Mouse (Mus musculus): ENCODE measurements around the gene Rps6ka6. TPM values are rescaled to one million over a fixed set of nuclear protein-coding genes. Genes with fewer than 3 reads are reported as not detected.

The Rps6ka6 gene
- polyA plus RNA-seq, 1 experiment from 2014 or later: 26.6 TPM

- Histone ChIP-seq H3K27ac (ENCODE audit: low read depth) (no peak overlapping the region), H3K36me3 (ENCODE audit: control insufficient read depth, insufficient read depth, low read length) (no peaks in the 10 kb centered on the region), H3K4me3 (ENCODE audit: low read depth, low read length) (no peak overlapping the region), H3K27me3 (replicated peaks; ENCODE audit: control insufficient read depth, insufficient read depth, low read length) (no peaks in the 10 kb centered on the region), H3K4me2 (ENCODE audit: low read length) (no peak overlapping the region), H3K9me3 (ENCODE audit: control insufficient read depth, low read length) (no peaks in the 10 kb centered on the region), H3K9ac (ENCODE audit: low read length) (no peak overlapping the region), H3K4me1 (replicated peaks; ENCODE audit: control insufficient read depth, insufficient read depth, low read length) (no peaks in the 10 kb centered on the region)
- 90% methylated on average over 4 of the region's 4 CpGs for WGBS
- ATAC-seq (replicated peaks; ENCODE audit: low FRiP score, low TSS enrichment, low read depth): no peak
- DNase-seq (ENCODE audit: low spot score): no peak
Measured at GRCm38 (mm10) chrX:111414775-111415174, 123.0 kb downstream of the Rps6ka6 start.

GRCm38 (mm10) chrX:111404816-111405215, 132.9 kb downstream of the Rps6ka6 start:
- Histone ChIP-seq H3K27me3 (replicated peaks; ENCODE audit: control insufficient read depth, insufficient read depth, low read length) (no peaks in the 10 kb centered on the region), H3K9ac (ENCODE audit: low read length) (no peak overlapping the region), H3K4me2 (ENCODE audit: low read length) (no peak overlapping the region), H3K4me3 (ENCODE audit: low read depth, low read length) (no peak overlapping the region), H3K36me3 (ENCODE audit: control insufficient read depth, insufficient read depth, low read length) (no peaks in the 10 kb centered on the region), H3K9me3 (ENCODE audit: control insufficient read depth, low read length) (no peaks in the 10 kb centered on the region), H3K4me1 (replicated peaks; ENCODE audit: control insufficient read depth, insufficient read depth, low read length) (no peaks in the 10 kb centered on the region), H3K27ac (ENCODE audit: low read depth) (no peak overlapping the region)
- DNase-seq (ENCODE audit: low spot score) (no peak), ATAC-seq (replicated peaks; ENCODE audit: low FRiP score, low TSS enrichment, low read depth) (no peak)
- 91% methylated on average over 2 of the region's 2 CpGs for WGBS

DNA sequence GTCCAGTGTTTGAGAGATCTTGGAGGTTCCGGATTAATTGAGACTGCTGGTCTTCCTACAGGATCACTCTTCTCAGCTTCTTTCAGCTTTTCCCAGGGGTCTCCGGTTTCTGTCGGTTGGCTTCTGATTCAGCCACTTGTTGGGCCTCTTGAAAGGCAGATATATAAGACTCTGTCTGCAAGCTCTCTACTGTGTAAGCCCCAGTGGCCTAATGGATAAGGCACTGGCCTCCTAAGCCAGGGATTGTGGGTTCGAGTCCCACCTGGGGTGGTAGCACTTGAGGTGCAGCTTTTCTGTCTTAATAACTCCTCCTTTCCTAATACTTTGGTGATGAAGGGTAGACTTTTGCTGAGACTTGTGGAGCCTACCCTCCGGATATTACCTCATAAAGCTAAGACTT, 160.7 kb downstream of the Rps6ka6 start:
- no peaks in the 10 kb centered on the region for H3K36me3 ChIP-seq (ENCODE audit: control insufficient read depth, insufficient read depth, low read length)
- WGBS: 82% methylated on average over 5 of the region's 5 CpGs

GRCm38 (mm10) chrX:111374177-111374576, 163.6 kb downstream of the Rps6ka6 start:
- no peaks in the 10 kb centered on the region for H3K4me1 ChIP-seq (replicated peaks; ENCODE audit: control insufficient read depth, insufficient read depth, low read length)
- H3K36me3 ChIP-seq (ENCODE audit: control insufficient read depth, insufficient read depth, low read length): no peaks in the 10 kb centered on the region
- H3K27ac ChIP-seq (ENCODE audit: low read depth): no peak overlapping the region
- H3K4me3 ChIP-seq (ENCODE audit: low read depth, low read length): no peak overlapping the region
- no peak overlapping the region for H3K9ac ChIP-seq (ENCODE audit: low read length)
- DNase-seq (ENCODE audit: low spot score): no peak
- no peak overlapping the region for H3K4me2 ChIP-seq (ENCODE audit: low read length)
- H3K9me3 ChIP-seq (ENCODE audit: control insufficient read depth, low read length): no peaks in the 10 kb centered on the region
- no peak for ATAC-seq (replicated peaks; ENCODE audit: low FRiP score, low TSS enrichment, low read depth)
- 42% methylated on average over 1 of the region's 1 CpGs for WGBS
- no peaks in the 10 kb centered on the region for H3K27me3 ChIP-seq (replicated peaks; ENCODE audit: control insufficient read depth, insufficient read depth, low read length)

More for the DNA sequence above, 160.7 kb downstream of the Rps6ka6 start:
- ATAC-seq (replicated peaks; ENCODE audit: low FRiP score, low TSS enrichment, low read depth): no peak
- Histone ChIP-seq H3K4me1 (replicated peaks; ENCODE audit: control insufficient read depth, insufficient read depth, low read length) (no peaks in the 10 kb centered on the region), H3K9me3 (ENCODE audit: control insufficient read depth, low read length) (no peaks in the 10 kb centered on the region), H3K27ac (ENCODE audit: low read depth) (no peak overlapping the region), H3K4me3 (ENCODE audit: low read depth, low read length) (no peak overlapping the region), H3K27me3 (replicated peaks; ENCODE audit: control insufficient read depth, insufficient read depth, low read length) (no peaks in the 10 kb centered on the region), H3K4me2 (ENCODE audit: low read length) (no peak overlapping the region), H3K9ac (ENCODE audit: low read length) (no peak overlapping the region)
- no peak for DNase-seq (ENCODE audit: low spot score)

Other genes starting within 250 kb of the Rps6ka6 start
- gene Hdx, start 159.1 kb upstream of the Rps6ka6 start, polyA plus RNA-seq (2014; fragmentation: Nextera tagmentation; extraction: Ambion mirVana): 0.88 and 1.1 TPM in 2 replicates

Data from intestine, embryonic 14.5 days (tissue).